Mouse (Mus musculus) lung, embryonic 14.5 days (tissue): ENCODE measurements around the gene F5. TPM values are rescaled to one million over a fixed set of nuclear protein-coding genes. Genes with fewer than 3 reads are reported as not detected.

Experiments used
- ATAC-seq: fragments of 200-750 bp; cut with Nextera tagmentation; 2 replicates; pipeline ENCODE4 v1.8.0; 2017; ENCODE audit warnings: mild to moderate bottlenecking, moderate TSS enrichment, moderate library complexity; ENCODE audit not compliant: insufficient read depth
- DNase-seq: peaks from one replicate; pipeline ENCODE4 v3.0.0-alpha.2; 2015
- H3K27ac ChIP-seq: fragments of 300-500 bp; sonication (generic); 2 replicates; pipeline ENCODE4 v1.5.1; 2014; ENCODE audit warnings: low read depth, mild to moderate bottlenecking, moderate library complexity
- H3K27me3 ChIP-seq: fragments of 300-500 bp; sonication (generic); 2 replicates; pipeline ENCODE4 v1.6.1; 2014; ENCODE audit warnings: low read length, control low read depth; ENCODE audit not compliant: insufficient read depth
- H3K36me3 ChIP-seq: fragments of 300-500 bp; sonication (generic); 2 replicates; pipeline ENCODE4 v1.6.1; 2014; ENCODE audit warnings: control low read depth; ENCODE audit not compliant: insufficient read depth
- H3K4me1 ChIP-seq: fragments of 300-500 bp; sonication (generic); 2 replicates; pipeline ENCODE4 v1.6.1; 2014; ENCODE audit warnings: antibody characterized with exemption, control low read depth; ENCODE audit not compliant: insufficient read depth
- H3K4me2 ChIP-seq: fragments of 300-500 bp; sonication (generic); 2 replicates; pipeline ENCODE4 v1.6.1; 2014; ENCODE audit warnings: mild to moderate bottlenecking
- H3K4me3 ChIP-seq: fragments of 300-500 bp; sonication (generic); 2 replicates; pipeline ENCODE4 v1.5.1; 2014; ENCODE audit warnings: low read depth, low read length
- H3K9ac ChIP-seq: fragments of 300-500 bp; sonication (generic); 2 replicates; pipeline ENCODE4 v1.6.1; 2014
- H3K9me3 ChIP-seq: fragments of 300-500 bp; sonication (generic); 2 replicates; pipeline ENCODE4 v1.6.1; 2016; ENCODE audit warnings: low read depth, low read length, control low read depth
- CTCF ChIP-seq: IDR thresholded peaks from 2 replicates; pipeline ENCODE4 v1.5.1; 2016; ENCODE audit warnings: antibody characterized with exemption, low read depth
- WGBS: fragments of 180-500 bp; shearing (Covaris S2); extraction: QIAGEN DNeasy Blood & Tissue Kit; methylation state at CpG from one replicate; pipeline ENCODE4 v1.1.7; 2014; 5-methylcytosine and 5-hydroxymethylcytosine counted together
- polyA plus RNA-seq: library from polyadenylated mRNA; unstranded; fragments of >200 nt; fragmentation: Nextera tagmentation; extraction: Ambion mirVana; gene quantifications from 2 replicates; pipeline ENCODE4 v1.2.1, GENCODE M21; 2014

The F5 gene
- polyA plus RNA-seq, 1 experiment from 2014 or later, result 0.53 TPM

- Histone ChIP-seq H3K27ac (no peak overlapping the region), H3K9me3 (no peaks in the 10 kb centered on the region), H3K27me3 (no peaks in the 10 kb centered on the region), H3K4me1 (no peaks in the 10 kb centered on the region), H3K4me2 (no peak overlapping the region), H3K4me3 (no peak overlapping the region), H3K9ac (no peak overlapping the region), H3K36me3 (no peaks in the 10 kb centered on the region)
- WGBS, result 55% methylated on average over 3 of the region's 3 CpGs
- no peak for ATAC-seq
- DNase-seq, result no peak
- TF ChIP-seq CTCF, result no peak
Observed at GRCm38 (mm10) chr1:164119892-164120776, 31.5 kb upstream of the F5 start.

- ATAC-seq (no peak), DNase-seq (no peak)
- H3K27me3 ChIP-seq, result no peaks in the 10 kb centered on the region
- no peaks in the 10 kb centered on the region for H3K4me1 ChIP-seq
- H3K4me2 ChIP-seq, result no peak overlapping the region
- no peaks in the 10 kb centered on the region for H3K36me3 ChIP-seq
- TF ChIP-seq CTCF, result no peak
- H3K27ac ChIP-seq, result no peak overlapping the region
- 64% methylated on average over 3 of the region's 3 CpGs for WGBS
- no peaks in the 10 kb centered on the region for H3K9me3 ChIP-seq
- H3K9ac ChIP-seq, result no peak overlapping the region
- no peak overlapping the region for H3K4me3 ChIP-seq
Observed at GRCm38 (mm10) chr1:164120777-164121158, 30.9 kb upstream of the F5 start.

DNA sequence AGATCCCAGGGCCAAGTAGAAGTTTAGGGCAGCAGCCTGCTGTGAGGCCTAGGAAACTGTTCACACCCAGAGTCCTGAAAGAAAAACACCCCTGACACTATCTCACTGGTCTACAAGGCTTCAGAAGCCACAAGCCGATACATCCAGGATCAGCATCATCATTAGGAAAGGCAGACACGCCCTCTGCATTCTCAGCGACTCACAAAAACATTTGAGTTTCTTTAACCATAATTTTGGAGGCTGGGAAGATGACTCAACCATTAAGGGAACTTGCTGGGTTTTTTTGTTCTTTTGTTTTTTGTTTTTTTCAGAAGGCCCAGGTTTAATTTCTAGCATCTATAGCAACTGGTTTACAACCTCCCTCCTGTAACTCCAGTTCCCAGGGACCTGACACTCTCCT is 27.8 kb upstream of the F5 start:
- Histone ChIP-seq H3K36me3 (no peaks in the 10 kb centered on the region), H3K9me3 (no peaks in the 10 kb centered on the region), H3K4me2 (no peak overlapping the region), H3K27me3 (no peaks in the 10 kb centered on the region), H3K9ac (no peak overlapping the region), H3K4me3 (no peak overlapping the region), H3K4me1 (no peaks in the 10 kb centered on the region), H3K27ac (no peak overlapping the region)
- DNase-seq (no peak), ATAC-seq (no peak)
- no peak for TF ChIP-seq CTCF
- WGBS, result 49% methylated on average over 3 of the region's 3 CpGs

GRCm38 (mm10) chr1:164130013-164130412 is 21.6 kb upstream of the F5 start:
- Histone ChIP-seq H3K9me3 (no peaks in the 10 kb centered on the region), H3K27me3 (no peaks in the 10 kb centered on the region), H3K4me3 (no peak overlapping the region), H3K36me3 (no peaks in the 10 kb centered on the region), H3K9ac (no peak overlapping the region), H3K4me1 (no peaks in the 10 kb centered on the region), H3K4me2 (no peak overlapping the region), H3K27ac (no peak overlapping the region)
- no peak for TF ChIP-seq CTCF
- 66% methylated on average over 3 of the region's 3 CpGs for WGBS
- DNase-seq (no peak), ATAC-seq (no peak)

DNA sequence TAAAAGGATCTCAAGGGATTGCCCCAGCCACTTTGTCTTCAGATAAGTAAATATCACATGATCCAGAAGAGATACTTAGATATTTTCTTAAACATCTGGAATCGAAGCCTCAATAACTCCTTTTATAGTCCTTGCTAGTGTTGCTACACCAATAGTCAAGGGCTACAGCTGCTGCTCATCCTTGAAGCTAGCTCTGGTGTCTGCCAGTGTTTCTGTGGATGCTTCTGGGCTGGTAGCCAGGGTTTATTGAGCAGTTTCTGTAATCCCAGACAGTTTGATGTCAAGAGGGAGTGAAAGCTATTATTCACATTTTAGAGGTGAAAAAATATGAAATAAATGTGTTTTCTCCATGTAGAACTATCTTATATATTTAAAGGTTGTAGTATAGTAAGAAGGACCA is 19.0 kb upstream of the F5 start:
- Histone ChIP-seq H3K27ac (no peak overlapping the region), H3K4me2 (no peak overlapping the region), H3K27me3 (no peaks in the 10 kb centered on the region), H3K36me3 (no peaks in the 10 kb centered on the region), H3K9ac (no peak overlapping the region), H3K9me3 (no peaks in the 10 kb centered on the region), H3K4me1 (no peaks in the 10 kb centered on the region), H3K4me3 (no peak overlapping the region)
- no peak for TF ChIP-seq CTCF
- peak; percentile 57; the same call in 1 of the 2 replicates for ATAC-seq
- peak; percentile 50 for DNase-seq
- WGBS, result 35% methylated on average over 1 of the region's 1 CpGs

DNA sequence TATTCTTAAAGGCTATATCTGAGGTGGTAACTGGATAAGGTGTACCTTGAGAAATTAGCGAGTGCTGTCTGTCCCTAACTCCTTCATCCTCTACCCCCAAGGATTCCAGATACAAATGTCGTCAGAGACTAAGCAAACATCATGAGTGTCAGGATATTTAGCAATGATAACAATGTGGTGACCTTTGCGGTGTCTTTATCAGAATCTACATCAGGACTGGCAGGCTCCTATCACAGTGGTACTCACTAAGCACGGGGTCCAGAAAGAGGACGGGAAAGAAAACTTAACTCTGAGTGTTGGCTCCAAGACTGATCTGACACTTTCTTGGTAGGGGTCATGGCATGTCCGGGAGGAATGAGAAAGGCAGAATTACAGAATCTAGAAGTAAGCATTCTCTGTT is 17.5 kb upstream of the F5 start:
- Histone ChIP-seq H3K4me1 (no peaks in the 10 kb centered on the region), H3K4me2 (no peak overlapping the region), H3K4me3 (no peak overlapping the region), H3K27me3 (no peaks in the 10 kb centered on the region), H3K27ac (no peak overlapping the region), H3K9me3 (no peaks in the 10 kb centered on the region), H3K9ac (no peak overlapping the region), H3K36me3 (no peaks in the 10 kb centered on the region)
- no peak for DNase-seq
- 24% methylated on average over 6 of the region's 6 CpGs for WGBS
- TF ChIP-seq CTCF, result no peak
- no peak for ATAC-seq

- no peak overlapping the region for H3K4me2 ChIP-seq
- TF ChIP-seq CTCF, result no peak
- H3K9me3 ChIP-seq, result no peaks in the 10 kb centered on the region
- H3K27ac ChIP-seq, result no peak overlapping the region
- no peak overlapping the region for H3K9ac ChIP-seq
- WGBS, result 30% methylated on average over 5 of the region's 5 CpGs
- no peaks in the 10 kb centered on the region for H3K27me3 ChIP-seq
- H3K36me3 ChIP-seq, result no peaks in the 10 kb centered on the region
- ATAC-seq (peak; percentile 53; the same call in 1 of the 2 replicates), DNase-seq (peak; percentile 38)
- no peak overlapping the region for H3K4me3 ChIP-seq
- no peaks in the 10 kb centered on the region for H3K4me1 ChIP-seq
Observed at GRCm38 (mm10) chr1:164135360-164135759, 16.3 kb upstream of the F5 start.
